Mouse (Mus musculus) lung, embryonic 15.5 days (tissue): ENCODE data around the gene Anks1. TPM values are rescaled to one million over a fixed set of nuclear protein-coding genes. Genes with fewer than 3 reads are reported as not detected.

Experiments
- ATAC-seq: fragments of 200-750 bp; cut with Nextera tagmentation; 2 replicates; pipeline ENCODE4 v1.8.0; 2017; ENCODE audit warnings: moderate number of reproducible peaks, borderline replicate concordance; ENCODE audit not compliant: low FRiP score, low TSS enrichment; ENCODE audit errors: extremely low read depth
- H3K27ac ChIP-seq: fragments of 300-500 bp; sonication (generic); 2 replicates; pipeline ENCODE4 v1.5.1; 2015; ENCODE audit warnings: moderate library complexity, mild to moderate bottlenecking, inconsistent platforms
- H3K27me3 ChIP-seq: fragments of 300-500 bp; sonication (generic); 2 replicates; pipeline ENCODE4 v1.6.1; 2015; ENCODE audit warnings: inconsistent platforms
- H3K36me3 ChIP-seq: fragments of 300-500 bp; sonication (generic); 2 replicates; pipeline ENCODE4 v1.6.1; 2015; ENCODE audit warnings: inconsistent platforms
- H3K4me1 ChIP-seq: fragments of 300-500 bp; sonication (generic); 2 replicates; pipeline ENCODE4 v1.6.1; 2015; ENCODE audit warnings: inconsistent platforms
- H3K4me2 ChIP-seq: fragments of 300-500 bp; sonication (generic); 2 replicates; pipeline ENCODE4 v1.6.1; 2015; ENCODE audit warnings: inconsistent platforms, mild to moderate bottlenecking, moderate library complexity
- H3K4me3 ChIP-seq: fragments of 300-500 bp; sonication (generic); 2 replicates; pipeline ENCODE4 v1.5.1; 2015; ENCODE audit warnings: mild to moderate bottlenecking, inconsistent platforms
- H3K9ac ChIP-seq: fragments of 300-500 bp; sonication (generic); 2 replicates; pipeline ENCODE4 v1.6.1; 2015; ENCODE audit warnings: inconsistent platforms
- H3K9me3 ChIP-seq: fragments of 300-500 bp; sonication (generic); 2 replicates; pipeline ENCODE4 v1.6.1; 2016; ENCODE audit warnings: inconsistent platforms
- WGBS: fragments of 180-500 bp; shearing (Covaris S2); methylation state at CpG from one replicate; pipeline ENCODE4 v1.1.7; 2015; 5-methylcytosine and 5-hydroxymethylcytosine counted together
- polyA plus RNA-seq: library from polyadenylated mRNA; unstranded; fragments of >200 nt; fragmentation: Nextera tagmentation; extraction: Ambion mirVana; gene quantifications from 2 replicates; pipeline ENCODE4 v1.2.1, GENCODE M21; 2015

Anks1 gene
- polyA plus RNA-seq, 1 experiment from 2014 or later, result 19.3 TPM

DNA sequence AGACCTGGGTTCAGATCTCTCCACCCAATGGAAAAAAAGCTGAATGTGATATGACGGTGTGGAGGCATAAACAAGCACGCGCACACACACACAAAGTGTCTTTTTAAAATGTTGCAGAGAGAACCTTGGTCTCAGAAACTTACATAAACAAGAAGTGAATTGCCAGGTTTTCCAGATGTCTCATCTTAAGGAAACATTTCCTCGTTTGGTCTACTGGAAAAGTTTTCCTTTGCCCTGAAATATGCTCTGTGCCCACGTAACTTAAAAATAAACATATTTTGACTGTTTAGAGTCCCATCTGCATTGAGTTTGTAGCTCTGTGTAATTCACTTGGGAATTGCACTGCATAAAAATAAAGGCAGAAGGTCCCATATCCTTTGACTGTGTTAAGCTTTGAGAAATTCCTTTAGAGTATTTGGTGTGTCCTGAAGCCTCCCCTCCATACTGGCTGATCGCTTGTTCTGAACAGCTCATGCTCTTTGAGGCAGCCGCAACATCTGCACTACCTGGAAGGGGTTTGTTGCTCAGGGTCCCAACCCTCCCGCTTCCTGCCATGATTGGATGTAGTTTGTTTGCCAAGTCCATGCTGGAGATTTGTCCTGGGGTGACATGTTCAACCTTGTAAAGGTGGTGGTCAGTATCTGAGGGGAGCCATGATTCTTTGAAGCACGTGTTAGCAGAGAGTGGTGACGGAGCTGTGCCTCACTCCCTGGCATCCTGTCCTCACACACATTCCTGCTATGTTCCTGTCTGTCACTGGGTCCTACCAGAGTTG, 25.2 kb downstream of the Anks1 start:
- no peak for ATAC-seq

DNA sequence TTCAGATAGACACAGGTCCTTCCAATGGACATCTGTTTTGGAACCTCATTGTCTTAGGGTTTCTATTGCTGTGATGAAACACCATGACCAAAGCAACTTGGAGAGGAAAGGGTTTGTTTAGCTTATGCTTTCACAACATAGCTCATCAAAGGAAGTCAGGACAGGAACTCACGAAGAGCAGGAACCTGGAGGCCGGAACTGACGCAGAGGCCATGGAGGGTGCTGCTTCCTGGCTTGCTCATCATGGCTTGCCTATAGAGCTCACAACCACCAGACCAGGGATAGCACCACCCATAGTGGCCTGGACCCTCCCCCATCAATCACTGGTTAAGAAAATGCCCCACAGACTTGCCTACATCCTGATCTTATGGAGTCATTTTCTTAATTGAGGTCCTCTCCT, 26.0 kb downstream of the Anks1 start:
- Histone ChIP-seq H3K4me2 (no peak overlapping the region), H3K27ac (no peak overlapping the region), H3K9ac (no peak overlapping the region), H3K27me3 (no peaks in the 10 kb centered on the region), H3K36me3 (no peaks in the 10 kb centered on the region), H3K4me3 (no peak overlapping the region), H3K9me3 (no peaks in the 10 kb centered on the region), H3K4me1 (peaks cover 63% of the 10 kb centered on the region)
- WGBS, result 70% methylated on average over 3 of the region's 3 CpGs
- no peak for ATAC-seq

More for the DNA sequence above, 25.2 kb downstream of the Anks1 start:
- H3K27me3 ChIP-seq, result no peaks in the 10 kb centered on the region
- peaks cover 55% of the 10 kb centered on the region for H3K4me1 ChIP-seq
- no peak overlapping the region for H3K4me2 ChIP-seq
- no peak overlapping the region for H3K4me3 ChIP-seq
- no peak overlapping the region for H3K9ac ChIP-seq
- whole genome bisulfite sequencing, result 69% methylated on average over 10 of the region's 10 CpGs
- peak overlapping the region; percentile 43 for H3K27ac ChIP-seq
- no peaks in the 10 kb centered on the region for H3K9me3 ChIP-seq
- no peaks in the 10 kb centered on the region for H3K36me3 ChIP-seq

DNA sequence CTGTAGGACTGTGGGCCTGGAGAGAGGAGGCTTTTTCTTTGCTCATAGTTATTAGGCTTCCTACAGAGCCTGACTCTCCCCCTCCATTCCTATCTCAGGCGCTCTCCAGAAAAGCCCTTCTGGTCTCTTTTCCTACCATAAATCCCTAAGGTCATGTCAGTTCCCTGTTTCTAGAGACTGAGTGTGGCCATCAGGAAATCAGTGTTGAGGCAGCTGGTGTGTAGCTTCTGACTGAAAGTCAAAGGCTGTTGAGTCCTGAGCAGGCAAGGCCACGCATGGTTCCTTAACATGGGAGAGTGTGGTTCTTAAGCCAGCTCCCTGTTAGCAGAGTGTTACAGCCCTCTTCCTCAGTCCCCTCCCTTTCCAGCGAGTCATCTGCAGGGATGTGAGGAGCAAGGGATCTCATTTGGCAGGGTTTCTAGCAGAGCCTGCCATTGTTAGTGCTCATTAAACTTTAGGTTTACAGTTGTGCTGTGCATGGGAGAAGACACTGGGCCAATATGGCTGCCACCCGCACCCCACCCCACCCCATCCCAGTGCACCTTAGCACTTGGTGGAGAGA, 28.0 kb downstream of the Anks1 start:
- Histone ChIP-seq H3K4me3 (no peak overlapping the region), H3K9me3 (no peaks in the 10 kb centered on the region), H3K36me3 (no peaks in the 10 kb centered on the region), H3K27me3 (no peaks in the 10 kb centered on the region), H3K4me1 (peaks cover 75% of the 10 kb centered on the region), H3K4me2 (no peak overlapping the region), H3K27ac (peak overlapping the region; percentile 86), H3K9ac (no peak overlapping the region)
- no peak for ATAC-seq
- WGBS, result 79% methylated on average over 4 of the region's 4 CpGs

DNA sequence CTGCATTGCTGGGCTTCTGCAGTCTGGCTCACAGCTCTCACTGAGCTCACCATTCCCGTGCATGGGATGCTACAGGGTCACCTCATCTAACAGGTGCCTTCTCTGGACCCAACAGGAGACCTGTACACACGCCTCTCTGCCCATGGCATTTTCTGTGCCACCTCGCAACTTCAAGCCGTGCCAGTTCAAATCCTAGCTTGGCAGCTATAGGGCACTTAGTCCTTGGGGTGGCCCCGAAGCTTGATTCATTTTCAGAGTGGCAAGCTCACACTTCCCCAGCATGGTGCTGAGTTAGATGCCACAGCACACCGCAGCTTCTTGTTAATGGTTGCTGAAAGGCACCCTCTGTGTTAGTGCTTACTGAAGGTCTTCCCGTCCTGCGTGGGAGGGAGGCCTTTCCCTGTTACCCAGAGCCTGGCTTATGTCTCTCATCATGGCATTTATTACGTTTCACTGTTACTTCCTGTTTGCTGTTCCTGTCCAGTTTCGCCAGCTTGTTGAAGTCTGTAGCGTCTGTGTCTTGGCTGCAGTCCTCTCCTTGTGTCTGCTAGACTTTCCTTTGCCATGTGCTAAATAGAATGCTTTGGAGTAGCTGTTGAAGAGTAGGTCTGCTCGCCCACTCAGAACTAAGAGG, 29.1 kb downstream of the Anks1 start:
- Histone ChIP-seq H3K9me3 (no peaks in the 10 kb centered on the region), H3K27ac (peak overlapping the region; percentile 86), H3K36me3 (no peaks in the 10 kb centered on the region), H3K4me3 (no peak overlapping the region), H3K4me1 (peaks cover 68% of the 10 kb centered on the region), H3K27me3 (no peaks in the 10 kb centered on the region), H3K9ac (no peak overlapping the region), H3K4me2 (no peak overlapping the region)
- peak; percentile 47; the same call in 1 of the 2 replicates for ATAC-seq
- WGBS, result 55% methylated on average over 12 of the region's 12 CpGs

DNA sequence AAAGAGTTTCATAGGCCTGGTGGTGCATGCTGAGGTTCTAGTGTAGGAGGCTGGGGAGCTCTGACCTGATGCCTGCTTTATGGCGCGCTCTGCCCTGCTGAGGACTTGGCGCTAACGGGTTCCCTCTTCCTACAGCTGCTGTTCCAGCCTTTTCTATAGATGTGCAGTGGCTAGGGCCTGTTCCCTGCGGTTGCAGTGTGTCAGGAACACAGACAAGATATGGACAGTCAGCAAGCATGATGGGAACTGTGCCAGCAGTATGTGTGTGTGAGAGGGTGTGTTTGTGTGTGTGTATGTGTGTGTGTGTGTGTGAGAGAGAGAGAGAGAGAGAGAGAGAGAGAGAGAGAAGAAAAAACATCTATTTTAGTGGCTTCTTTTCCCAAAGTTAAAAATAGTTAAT, 29.9 kb downstream of the Anks1 start:
- Histone ChIP-seq H3K27me3 (no peaks in the 10 kb centered on the region), H3K4me3 (no peak overlapping the region), H3K9me3 (no peaks in the 10 kb centered on the region), H3K4me2 (no peak overlapping the region), H3K4me1 (peaks cover 61% of the 10 kb centered on the region), H3K27ac (peak overlapping the region; percentile 86), H3K9ac (no peak overlapping the region), H3K36me3 (no peaks in the 10 kb centered on the region)
- WGBS, result 64% methylated on average over 5 of the region's 5 CpGs
- ATAC-seq, result peak; percentile 58; the same call in 1 of the 2 replicates

DNA sequence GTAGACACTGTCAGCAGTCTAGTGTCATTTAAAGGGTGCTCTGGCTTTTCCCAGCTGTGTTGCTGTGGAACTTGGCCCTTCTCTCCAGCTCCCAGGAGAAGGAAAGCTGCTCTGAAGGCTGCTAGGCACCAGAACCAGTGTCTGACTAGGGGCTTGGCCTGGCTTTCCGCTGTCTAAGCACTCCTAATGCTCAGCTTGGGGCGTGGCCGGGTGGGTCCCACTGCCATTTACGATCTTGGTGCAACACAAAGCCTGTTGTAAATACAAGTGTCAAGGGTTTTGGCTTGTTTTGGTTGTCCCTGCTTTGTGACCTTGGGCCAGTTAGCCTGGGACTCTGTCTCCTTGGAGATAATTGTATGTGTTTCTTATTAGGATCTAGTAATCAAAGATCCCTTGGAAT, 31.2 kb downstream of the Anks1 start:
- peak overlapping the region; percentile 86 for H3K27ac ChIP-seq
- H3K9ac ChIP-seq, result no peak overlapping the region
- H3K36me3 ChIP-seq, result no peaks in the 10 kb centered on the region
- H3K4me3 ChIP-seq, result no peak overlapping the region
- H3K4me1 ChIP-seq, result peaks cover 65% of the 10 kb centered on the region
- WGBS, result 69% methylated on average over 4 of the region's 4 CpGs
- H3K9me3 ChIP-seq, result no peaks in the 10 kb centered on the region
- H3K4me2 ChIP-seq, result no peak overlapping the region
- no peak for ATAC-seq
- H3K27me3 ChIP-seq, result no peaks in the 10 kb centered on the region

DNA sequence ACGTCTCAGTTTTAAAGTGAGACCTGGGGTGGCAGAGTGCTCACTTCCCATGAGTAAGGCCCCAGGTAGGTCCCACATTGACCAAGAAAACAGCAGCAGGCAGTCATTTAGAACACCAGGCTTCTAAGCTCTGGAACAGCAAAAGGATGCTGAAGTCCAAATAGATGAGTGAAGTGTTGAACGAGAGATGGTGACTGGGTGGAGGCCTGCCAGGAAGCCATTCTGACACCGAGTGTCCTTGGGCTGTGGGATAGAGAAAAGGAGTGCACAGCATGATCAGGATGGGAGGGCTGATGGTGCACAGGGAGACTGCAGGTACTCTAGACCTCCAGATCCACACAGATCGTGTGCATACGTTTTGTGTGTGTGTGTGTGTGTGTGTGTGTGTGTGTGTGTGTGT, 32.1 kb downstream of the Anks1 start:
- peak overlapping the region; percentile 86; the same call in 1 of the 2 replicates for H3K27ac ChIP-seq
- H3K36me3 ChIP-seq, result no peaks in the 10 kb centered on the region
- WGBS, result 50% methylated on average over 5 of the region's 5 CpGs
- H3K4me3 ChIP-seq, result no peak overlapping the region
- no peaks in the 10 kb centered on the region for H3K9me3 ChIP-seq
- H3K4me2 ChIP-seq, result no peak overlapping the region
- no peak for ATAC-seq
- no peak overlapping the region for H3K9ac ChIP-seq
- H3K4me1 ChIP-seq, result peaks cover 73% of the 10 kb centered on the region
- no peaks in the 10 kb centered on the region for H3K27me3 ChIP-seq

DNA sequence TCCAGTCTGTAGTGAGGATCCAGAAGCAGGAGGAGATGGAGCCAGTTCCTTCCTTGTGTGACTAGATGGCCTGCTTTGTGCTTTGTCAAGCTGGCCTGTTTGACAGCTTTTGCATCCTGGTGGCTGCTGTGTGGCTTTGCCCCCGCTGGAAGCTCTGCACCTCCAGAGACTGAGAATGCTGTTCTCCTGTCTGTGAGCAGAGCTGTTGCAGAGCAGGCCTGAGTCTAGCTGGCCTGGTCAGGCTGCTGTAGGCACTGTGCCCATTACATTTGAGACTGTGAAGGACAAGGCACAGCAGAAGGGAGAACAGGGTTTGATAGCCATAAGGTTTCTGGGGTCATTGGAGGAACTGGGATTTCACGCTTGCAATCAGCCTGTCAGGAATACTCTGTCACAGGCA, 32.6 kb downstream of the Anks1 start:
- Histone ChIP-seq H3K27ac (peak overlapping the region; percentile 86; the same call in 1 of the 2 replicates), H3K36me3 (no peaks in the 10 kb centered on the region), H3K4me2 (no peak overlapping the region), H3K9ac (no peak overlapping the region), H3K9me3 (no peaks in the 10 kb centered on the region), H3K4me3 (no peak overlapping the region), H3K27me3 (no peaks in the 10 kb centered on the region), H3K4me1 (peaks cover 77% of the 10 kb centered on the region)
- WGBS, result 44% methylated on average over 2 of the region's 2 CpGs
- ATAC-seq, result no peak

DNA sequence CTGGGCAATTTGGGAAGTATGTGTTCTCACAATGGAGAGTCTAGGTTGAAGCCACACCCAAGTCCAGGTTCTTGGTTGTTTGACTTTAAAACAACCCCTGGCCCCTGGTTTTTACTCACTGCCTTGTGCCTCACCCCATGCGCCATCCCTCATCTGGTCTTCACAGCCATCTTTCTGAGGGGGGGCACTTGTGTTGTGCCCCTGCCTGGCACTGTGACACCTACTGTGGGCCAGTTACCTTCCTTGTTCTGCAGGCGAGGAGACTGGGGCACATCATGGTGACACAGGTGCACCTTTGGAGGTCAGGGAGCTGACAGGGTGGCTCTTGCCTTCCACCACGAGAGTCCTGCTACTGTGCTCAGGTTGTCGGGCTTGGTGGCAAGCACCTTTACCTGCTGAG, 33.0 kb downstream of the Anks1 start:
- Histone ChIP-seq H3K9ac (no peak overlapping the region), H3K9me3 (no peaks in the 10 kb centered on the region), H3K4me1 (peaks cover 77% of the 10 kb centered on the region), H3K4me2 (no peak overlapping the region), H3K27ac (0 out of 2 replicates have a peak overlapping the region, but pooled peaks have one; percentile 86), H3K4me3 (no peak overlapping the region), H3K36me3 (no peaks in the 10 kb centered on the region), H3K27me3 (no peaks in the 10 kb centered on the region)
- ATAC-seq, result no peak
- WGBS, result 86% methylated on average over 4 of the region's 4 CpGs

DNA sequence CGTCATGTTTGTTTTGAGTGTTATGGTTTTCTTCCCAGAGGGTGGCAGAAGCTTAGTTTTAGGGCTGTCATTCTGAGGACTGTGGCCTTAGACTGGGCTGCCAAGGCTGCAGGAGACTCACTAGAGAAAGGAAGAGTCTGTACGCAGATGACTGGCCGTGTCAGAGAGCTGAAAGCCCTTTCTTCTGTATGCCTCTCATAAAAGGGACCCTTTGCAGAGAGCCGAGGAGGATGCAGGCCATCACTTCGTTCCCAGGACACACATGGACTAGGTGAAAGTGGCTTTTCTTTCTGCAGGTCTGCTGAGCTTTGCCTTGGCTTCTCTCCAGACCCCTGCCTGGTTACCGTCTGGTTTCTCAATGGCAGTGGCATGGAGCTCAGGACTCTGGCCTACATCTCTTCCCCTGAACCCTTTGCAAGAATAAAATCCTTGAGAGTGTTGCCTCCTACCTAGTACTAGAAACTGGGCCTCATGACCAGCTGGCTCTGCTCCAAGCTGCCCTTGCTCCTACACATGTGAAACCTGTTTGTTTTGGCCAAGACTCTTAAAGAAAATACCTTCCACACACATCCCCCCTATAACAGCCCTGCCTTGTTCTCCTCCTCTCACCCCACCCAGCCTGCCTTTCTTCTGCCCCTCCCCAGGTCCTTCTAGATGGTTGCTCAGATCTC, 36.6 kb downstream of the Anks1 start:
- no peaks in the 10 kb centered on the region for H3K27me3 ChIP-seq
- H3K4me2 ChIP-seq, result no peak overlapping the region; the same call in 1 of the 2 replicates
- peak; percentile 53 for ATAC-seq
- H3K4me3 ChIP-seq, result no peak overlapping the region
- 39% methylated on average over 6 of the region's 6 CpGs for WGBS
- peak overlapping the region; percentile 89 for H3K27ac ChIP-seq
- H3K9me3 ChIP-seq, result no peaks in the 10 kb centered on the region
- H3K9ac ChIP-seq, result no peak overlapping the region
- peaks cover 49% of the 10 kb centered on the region for H3K4me1 ChIP-seq
- no peaks in the 10 kb centered on the region for H3K36me3 ChIP-seq

DNA sequence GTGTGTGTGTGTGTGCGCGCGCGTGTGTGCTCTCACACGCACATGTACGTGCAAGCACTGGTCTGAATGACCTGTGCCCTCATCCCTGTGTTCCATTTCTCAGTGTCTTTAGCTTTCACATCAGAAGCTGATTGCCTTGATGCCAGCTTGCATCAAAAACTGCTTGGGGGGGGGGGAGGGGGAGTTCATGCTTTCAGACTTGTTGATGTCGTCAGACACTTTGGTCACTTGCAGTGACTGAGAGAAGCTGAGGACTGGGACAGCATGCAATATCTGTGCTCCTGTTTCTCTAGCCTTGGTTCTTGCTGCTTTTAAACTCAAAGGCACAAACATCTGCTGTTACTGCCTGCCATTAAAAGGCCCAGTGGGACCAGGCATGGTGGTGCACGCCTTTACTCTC, 37.3 kb downstream of the Anks1 start:
- H3K4me2 ChIP-seq, result no peak overlapping the region; the same call in 1 of the 2 replicates
- H3K27me3 ChIP-seq, result no peaks in the 10 kb centered on the region
- H3K4me3 ChIP-seq, result no peak overlapping the region
- H3K36me3 ChIP-seq, result no peaks in the 10 kb centered on the region
- no peak overlapping the region for H3K9ac ChIP-seq
- peak overlapping the region; percentile 89 for H3K27ac ChIP-seq
- ATAC-seq, result peak; percentile 21; the same call in 1 of the 2 replicates
- WGBS, result 71% methylated on average over 8 of the region's 8 CpGs
- peaks cover 42% of the 10 kb centered on the region for H3K4me1 ChIP-seq
- H3K9me3 ChIP-seq, result no peaks in the 10 kb centered on the region
